Mouse (Mus musculus) right cerebral cortex, adult 2 months (tissue): ENCODE measurements at regions not wholly inside any gene's neighbourhood (a gene's known extent, or its start where the extent isn't known, plus 50 kb on each side); places are given as distances from the start of the nearest gene placed in this dataset.
A peak's percentile ranks its signal among the peaks of the same experiment; 100 is the strongest.

Experiments
- DNase-seq, 2 experiments: peaks; one replicate each; pipeline ENCODE4 v3.0.0; 2021 to 2022; ENCODE audit warnings: low spot score in 2 of 2

DNA sequence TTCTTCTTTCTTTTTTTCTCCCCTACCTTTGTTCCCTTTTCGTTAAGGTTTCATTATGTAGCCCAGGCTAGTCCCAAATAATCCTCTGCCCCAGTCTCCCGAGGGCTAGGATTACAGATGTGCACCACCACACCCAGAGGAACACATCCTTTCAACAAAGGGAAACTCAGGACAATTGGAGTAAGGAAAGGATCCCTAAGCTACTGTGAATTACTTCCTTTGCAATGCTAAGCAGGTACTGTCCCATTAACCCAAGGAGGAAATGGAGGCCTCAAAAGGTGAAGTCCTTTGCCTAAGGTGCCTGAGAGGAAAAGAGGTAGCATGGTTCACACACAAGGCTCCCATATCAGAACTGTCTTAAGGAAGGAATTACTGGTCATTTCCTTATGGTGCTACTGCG, 157.2 kb downstream of the En1 start:
- no peak for DNase-seq

GRCm38 (mm10) chr1:120761364-120761763, 159.1 kb downstream of the En1 start:
- no peak for DNase-seq

DNA sequence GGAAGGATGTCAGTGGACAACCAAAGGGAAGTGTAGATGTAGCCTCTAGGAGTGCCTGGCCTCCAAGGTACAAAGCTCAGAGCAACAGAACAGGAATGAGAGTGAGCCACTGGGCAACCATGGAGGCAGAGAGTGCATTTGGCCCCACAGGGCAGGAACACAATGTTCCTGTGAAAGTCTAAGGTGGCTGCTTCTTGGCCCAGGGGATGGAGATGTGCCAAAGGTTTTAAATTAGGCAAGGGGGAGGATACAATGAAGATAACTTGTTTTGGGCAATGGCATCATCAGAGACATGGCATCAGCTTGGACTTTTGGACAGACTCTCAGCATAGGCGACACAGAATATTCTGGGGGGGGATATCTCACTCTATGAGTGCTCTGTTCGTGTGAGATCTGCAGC, 160.3 kb downstream of the En1 start:
- DNase-seq, result no peak

DNA sequence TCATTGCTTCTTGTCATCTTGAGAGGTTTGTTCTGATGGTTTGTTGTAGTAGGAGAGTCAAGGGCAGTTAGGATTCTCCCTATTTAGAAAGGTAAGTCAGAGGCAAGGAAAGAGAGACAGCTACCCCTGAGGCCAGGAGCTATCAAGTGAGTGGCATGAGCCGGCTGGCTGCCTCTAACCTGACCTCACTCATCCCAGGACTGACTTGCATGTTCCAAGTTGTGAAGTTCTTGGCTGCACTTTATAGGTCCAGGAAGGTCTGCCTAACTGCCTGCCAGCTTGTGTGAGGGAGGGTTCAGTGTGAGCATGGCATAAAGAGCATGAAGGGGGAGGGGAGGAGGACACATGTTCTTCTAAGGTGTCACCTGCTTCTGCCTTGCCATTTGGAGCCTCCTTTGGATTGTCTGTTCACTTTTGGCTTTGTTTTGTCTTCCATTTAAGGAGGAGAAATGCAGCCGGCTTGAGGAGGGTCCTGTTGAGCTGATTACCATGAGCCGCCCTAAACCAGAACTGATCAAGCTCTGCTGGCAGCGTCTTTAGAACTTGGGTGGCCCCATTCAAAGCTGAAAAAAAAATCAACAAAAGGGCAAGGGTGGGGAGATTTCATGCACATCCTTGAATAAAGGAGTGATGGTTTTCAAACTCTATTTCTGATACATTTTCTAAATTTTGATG, 160.8 kb downstream of the En1 start:
- DNase-seq, result no peak

DNA sequence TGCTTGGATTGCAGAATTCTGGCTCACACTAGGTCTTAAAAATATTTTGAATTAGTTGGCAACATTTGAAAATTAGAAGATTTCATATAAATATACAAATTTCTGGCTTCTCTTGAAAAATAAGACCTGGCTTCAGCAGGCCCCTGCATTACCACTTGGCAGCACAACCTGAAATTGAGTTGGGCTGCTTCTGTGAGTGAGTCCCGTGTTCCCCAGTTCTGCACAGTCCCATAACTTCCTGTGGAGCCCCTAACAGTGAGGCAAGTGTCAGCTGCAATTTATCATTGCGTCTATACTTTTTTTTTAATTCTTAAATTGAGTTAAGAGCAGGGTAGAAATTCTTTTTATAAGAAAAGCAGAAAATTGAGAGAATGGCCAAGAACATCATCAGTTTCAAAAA, 164.8 kb downstream of the En1 start:
- no peak for DNase-seq

DNA sequence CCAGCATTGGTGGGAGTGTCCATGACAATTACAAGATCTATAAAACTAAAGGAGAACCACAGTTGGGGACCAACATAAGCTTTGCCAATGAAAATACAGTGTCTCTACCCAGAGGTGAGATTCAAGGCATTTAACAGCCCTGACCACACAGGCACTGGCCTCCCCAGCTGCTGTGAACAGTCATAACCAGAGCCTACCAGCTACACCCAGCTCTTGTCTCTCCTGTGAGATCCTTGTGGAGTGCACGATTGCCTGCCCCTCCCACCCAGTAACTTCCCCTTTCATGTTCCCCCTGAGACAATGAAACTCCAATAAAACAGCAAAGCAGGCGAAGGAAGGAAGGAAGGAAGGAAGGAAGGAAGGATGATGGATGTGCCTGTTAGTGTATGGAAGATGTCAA, 169.1 kb downstream of the En1 start:
- DNase-seq, result no peak

DNA sequence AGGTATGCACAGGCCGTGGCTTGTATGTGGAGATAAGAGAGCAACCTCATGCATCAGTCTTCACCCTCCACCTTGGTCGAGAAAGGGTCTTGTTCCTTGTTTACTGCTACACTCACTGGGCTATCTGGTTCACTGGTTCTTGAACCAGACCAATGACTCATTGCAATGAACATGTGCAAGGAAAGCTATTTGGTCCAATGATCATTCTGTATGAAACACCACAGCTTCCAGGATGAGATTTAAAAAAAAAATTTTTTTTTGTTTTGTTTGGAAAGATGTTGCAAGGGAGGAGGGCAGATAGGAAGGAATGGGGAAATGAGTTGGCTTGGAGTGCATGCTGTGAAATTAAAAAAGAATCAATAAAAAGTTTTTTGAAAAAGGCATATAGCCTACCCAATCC, 174.7 kb downstream of the En1 start:
- DNase-seq, result no peak

DNA sequence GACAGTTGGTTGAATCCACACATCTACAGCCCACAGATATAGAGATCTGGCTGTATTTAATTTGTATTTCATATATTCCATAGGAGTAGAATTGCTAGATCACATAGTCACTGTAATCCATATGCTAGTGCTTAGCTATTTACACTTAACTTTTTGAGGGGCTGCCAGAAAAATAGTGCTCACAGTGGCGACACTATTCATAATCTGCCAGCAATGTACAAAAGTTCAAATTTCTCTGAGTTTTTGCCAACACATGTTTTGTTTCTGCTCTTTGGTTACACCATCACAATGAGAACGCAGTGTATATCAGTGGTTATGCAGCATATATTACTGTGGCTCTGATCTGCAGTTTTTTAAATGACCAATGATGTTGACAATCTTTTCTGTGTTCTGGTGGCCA, 175.2 kb downstream of the En1 start:
- no peak for DNase-seq

- DNase-seq, result peak; percentile 19 to 50
These were observed 193.0 kb downstream of the En1 start for GRCm38 (mm10) chr1:120795245-120795644.

DNA sequence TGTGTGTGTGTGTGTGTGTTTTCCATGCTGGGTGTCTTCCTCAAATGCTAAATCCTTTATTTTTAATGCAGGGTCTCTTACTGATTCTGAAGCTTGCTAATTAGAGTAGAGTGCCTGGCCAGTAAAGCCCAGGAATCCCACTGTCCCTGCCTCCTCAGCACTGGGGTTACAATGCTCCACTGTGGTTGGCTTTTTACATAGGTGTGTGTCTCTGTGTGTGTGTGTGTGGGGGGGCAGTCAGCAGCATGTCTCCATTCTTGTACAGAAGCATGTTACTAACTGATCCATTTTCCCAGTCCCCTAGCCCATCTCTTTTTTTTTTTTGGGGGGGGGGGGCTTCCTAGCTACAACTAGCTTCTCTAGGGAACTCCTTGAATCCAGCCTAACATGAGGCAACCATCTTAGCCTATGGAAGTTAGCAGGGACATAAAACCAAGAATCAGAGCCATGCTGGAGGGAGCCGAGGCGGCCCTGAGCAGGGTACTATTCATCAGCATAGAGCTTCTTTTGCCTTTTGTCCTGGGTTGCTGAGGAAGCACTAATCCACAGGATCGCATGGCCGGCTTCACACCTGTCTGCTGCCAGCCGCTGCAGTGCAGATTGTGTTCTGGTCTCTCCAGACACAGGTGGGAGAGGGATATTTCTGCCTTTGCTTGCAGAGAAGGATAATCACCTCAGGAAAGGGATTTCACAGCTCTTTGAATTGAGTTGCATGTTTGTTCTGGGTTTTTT, 199.2 kb downstream of the En1 start:
- DNase-seq, result no peak

DNA sequence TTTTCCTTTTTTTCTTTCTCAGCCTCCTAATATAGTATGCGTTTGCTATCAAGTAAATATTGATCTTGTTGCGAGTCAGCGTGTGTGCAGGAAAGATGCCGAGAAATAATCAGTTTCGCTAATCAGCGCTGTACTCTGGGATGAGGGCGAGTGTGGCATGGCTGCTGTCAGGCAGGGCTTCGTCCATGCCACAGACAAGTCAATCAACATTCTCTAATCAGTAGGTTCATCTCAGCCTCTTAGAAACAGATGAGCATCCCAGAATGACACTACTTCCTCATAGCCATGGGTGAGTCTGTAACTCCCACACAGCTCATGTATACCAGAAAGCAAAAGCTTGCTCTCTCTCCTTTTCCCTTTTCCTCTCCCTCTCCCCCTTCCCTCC, 199.8 kb downstream of the En1 start:
- no peak for DNase-seq

- DNase-seq, result no peak
These were observed 212.2 kb downstream of the En1 start for GRCm38 (mm10) chr1:120814441-120814840.

DNA sequence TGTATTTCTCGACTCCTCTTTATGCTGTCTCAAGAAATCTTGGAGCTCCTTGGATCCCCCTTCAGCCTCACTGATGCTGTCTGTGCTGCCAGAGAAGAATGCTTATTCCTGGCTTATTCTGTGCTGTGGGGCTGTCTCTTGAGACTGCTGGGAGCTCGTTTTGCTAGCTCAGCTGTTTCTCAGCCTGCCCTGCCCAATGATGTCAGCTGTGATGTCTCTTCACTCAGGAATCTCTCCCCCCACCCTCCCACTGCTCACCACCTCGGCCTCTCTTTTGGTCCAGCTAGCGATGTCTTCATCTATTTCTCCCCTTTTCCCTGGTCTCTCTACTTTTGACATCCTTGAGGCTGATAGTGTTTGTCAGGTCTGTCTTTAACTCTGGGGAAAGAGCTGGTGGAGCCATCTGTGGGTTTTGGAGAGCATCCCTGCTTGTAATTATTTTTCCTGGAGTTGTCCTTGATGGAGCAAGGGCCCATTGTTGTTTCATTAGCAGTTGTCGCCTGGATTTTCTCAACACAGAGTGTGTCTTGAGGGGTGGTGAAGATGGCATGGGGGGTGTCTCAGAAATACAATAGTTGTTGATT, 214.1 kb downstream of the En1 start:
- DNase-seq, result no peak

DNA sequence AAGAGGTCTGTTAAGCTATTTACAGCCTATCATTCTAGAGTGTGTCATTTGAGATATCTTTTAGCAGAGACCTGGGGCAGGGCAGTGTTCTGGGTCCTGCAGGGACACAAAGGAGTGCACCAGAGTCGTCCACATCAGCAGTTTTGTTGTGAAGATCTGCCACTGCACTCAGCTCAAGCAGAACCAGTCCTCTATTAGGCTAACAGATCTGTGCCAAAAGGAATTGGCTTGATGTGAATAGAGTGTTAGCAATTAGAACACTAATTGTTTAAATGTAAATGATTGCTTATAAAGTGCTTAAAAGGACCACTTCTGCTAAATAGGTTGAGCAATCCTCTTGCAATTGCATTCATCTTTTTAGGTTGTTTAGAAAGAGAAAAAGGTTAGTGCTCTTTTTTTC, 215.3 kb downstream of the En1 start:
- no peak for DNase-seq

DNA sequence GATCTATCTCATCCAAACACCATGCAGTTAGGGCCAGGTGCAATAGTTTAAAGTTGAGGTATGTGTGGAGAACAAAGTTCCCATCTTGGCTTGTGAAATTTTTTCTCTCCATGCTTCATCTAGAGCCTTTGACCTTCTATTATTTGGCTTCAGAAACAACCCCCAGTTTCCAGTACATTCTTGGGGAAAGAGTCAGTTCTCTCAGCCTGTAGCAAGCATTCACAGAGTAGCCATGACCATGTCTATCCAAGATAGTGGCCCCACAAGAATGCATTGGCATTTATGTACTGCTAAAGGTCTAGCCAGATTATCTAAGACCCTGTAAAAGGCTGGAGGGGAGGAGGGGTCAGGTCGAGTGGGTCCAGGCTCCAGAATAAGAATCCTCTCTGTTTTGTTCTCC, 229.8 kb downstream of the En1 start:
- DNase-seq, result no peak

- no peak for DNase-seq
These were observed 240.4 kb downstream of the En1 start for GRCm38 (mm10) chr1:120842596-120842995.

GRCm38 (mm10) chr1:120846146-120846545, 243.9 kb downstream of the En1 start:
- DNase-seq, result no peak

- no peak for DNase-seq
These were observed 249.8 kb downstream of the En1 start for GRCm38 (mm10) chr1:120851860-120852503.

DNA sequence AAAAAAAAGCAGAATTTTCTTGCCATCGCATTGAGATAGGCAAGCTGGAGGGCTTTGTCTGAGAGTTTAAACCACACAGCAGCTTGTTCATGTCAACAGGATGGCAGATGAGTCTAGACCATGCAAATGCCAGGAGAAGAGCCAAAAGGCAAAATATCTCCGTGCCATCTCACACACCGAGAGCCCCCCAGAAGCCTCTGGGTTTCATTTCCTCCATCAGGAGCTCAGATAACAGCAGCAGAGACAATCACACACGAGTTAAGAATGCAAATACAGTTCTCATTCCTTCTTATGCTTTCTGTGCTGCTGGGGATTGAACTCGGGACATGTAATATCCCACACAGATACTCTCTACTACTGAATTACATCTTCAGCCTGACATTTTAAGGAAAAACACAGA, 255.3 kb downstream of the En1 start:
- DNase-seq, result no peak

DNA sequence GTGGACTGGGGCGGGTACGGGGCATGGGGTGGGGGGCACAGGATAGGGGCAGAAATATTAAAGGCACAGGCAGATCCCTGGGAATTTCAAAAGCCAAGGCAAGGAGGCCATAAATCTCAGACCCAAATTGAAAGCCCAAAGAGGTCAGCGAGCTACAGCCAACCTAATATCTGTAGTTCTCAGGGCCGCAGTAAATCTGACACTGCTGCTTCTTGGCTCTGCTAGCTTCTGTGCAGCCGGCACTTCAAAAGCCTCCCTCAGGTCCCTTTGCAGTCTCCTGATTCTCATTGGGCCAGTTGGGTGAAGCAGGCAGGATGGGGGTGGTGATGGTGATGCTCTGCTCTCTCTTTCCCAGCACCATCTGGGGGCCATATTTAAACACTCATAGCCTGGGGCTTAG, 257.3 kb downstream of the En1 start:
- no peak for DNase-seq

- no peak for DNase-seq
These were observed 270.3 kb downstream of the En1 start for GRCm38 (mm10) chr1:120872554-120872953.

DNA sequence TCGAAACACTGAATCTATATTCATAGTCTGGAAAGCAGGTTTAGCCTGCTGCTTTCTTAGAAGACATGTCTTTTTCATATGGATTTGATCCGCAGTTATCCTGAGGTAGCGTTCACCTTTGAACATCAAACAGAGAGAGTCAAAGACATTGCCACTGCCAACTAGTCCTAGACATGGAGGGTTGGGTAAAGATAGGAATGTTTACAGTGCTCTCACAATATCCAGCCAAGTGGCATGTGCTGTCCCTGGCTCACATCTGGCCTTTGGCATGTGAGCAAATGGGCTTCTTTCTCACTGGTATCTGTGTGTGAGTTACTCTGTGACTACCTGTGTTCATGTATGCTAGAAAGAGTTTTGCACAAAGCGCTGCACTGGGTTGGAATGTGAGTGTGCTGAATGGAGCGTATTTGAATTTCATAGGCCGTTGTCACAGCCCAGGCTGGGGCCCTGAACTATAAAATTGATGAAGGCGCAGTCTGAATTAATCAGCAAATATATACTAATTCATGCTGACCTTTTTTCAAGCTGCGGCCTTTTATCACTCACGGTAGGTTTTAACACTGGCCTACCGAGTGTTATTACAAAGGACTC, 280.8 kb downstream of the En1 start:
- no peak for DNase-seq
